Mouse (Mus musculus): ENCODE results near the gene Rtn1.

- no peak for TF ChIP-seq CTCF (IDR thresholded peaks at IDR 0.05; ENCODE audit: low read depth, low read length)
- TF ChIP-seq POLR2A (IDR thresholded peaks at IDR 0.05; ENCODE audit: extremely low read depth, insufficient read depth, low read length): no peak
Observed at GRCm38 (mm10) chr12:72405031-72405430, 3.8 kb downstream of the Rtn1 start.

Data from liver, adult 2 months (tissue).